Mouse (Mus musculus) heart, adult 2 months (tissue): ENCODE measurements around the gene Rab11fip5. TPM values are rescaled to one million over a fixed set of nuclear protein-coding genes. Genes with fewer than 3 reads are reported as not detected.

Source experiments
- DNase-seq, 2 experiments: peaks; one replicate each; pipeline ENCODE4 v3.0.0; 2021
- H3K27ac ChIP-seq: fragments of 200-600 bp; 2 replicates; pipeline ENCODE4 v1.8.1; 2022
- H3K27me3 ChIP-seq: fragments of 200-500 bp; 2 replicates; pipeline ENCODE4 v1.6.1; 2012; ENCODE audit warnings: mild to moderate bottlenecking, low read length, inconsistent platforms, mixed read lengths; ENCODE audit not compliant: control insufficient read depth, insufficient read depth
- H3K36me3 ChIP-seq: fragments of 200-500 bp; 2 replicates; pipeline ENCODE4 v1.6.1; 2012; ENCODE audit warnings: low read length, inconsistent platforms; ENCODE audit not compliant: control insufficient read depth, insufficient read depth
- H3K4me1 ChIP-seq: fragments of 200-500 bp; 2 replicates; pipeline ENCODE4 v1.6.1; 2011; ENCODE audit warnings: low read length; ENCODE audit not compliant: control insufficient read depth, insufficient read depth
- H3K4me3 ChIP-seq: fragments of 200-600 bp; 2 replicates; pipeline ENCODE4 v1.8.1; 2022
- H3K79me2 ChIP-seq: fragments of 200-500 bp; replicated peaks from 2 replicates; pipeline ENCODE4 v1.6.1; 2012; ENCODE audit warnings: mild to moderate bottlenecking, inconsistent platforms, low read length, moderate library complexity, mixed read lengths; ENCODE audit not compliant: control insufficient read depth, insufficient read depth
- H3K9ac ChIP-seq: fragments of 200-500 bp; 2 replicates; pipeline ENCODE4 v1.6.1; 2012; ENCODE audit warnings: low read depth, mild to moderate bottlenecking, control low read depth, inconsistent platforms, low read length, mixed read lengths
- CTCF ChIP-seq: fragments of 200-600 bp; IDR thresholded peaks from 2 replicates; pipeline ENCODE4 v1.8.1; 2022; ENCODE audit warnings: antibody characterized with exemption, mild to moderate bottlenecking, moderate library complexity
- EP300 ChIP-seq: fragments of 200-500 bp; IDR thresholded peaks from 2 replicates; pipeline ENCODE4 v1.6.1; 2011; ENCODE audit warnings: low read depth, low read length, control low read depth; ENCODE audit not compliant: insufficient read depth
- POLR2A ChIP-seq: fragments of 200-500 bp; IDR thresholded peaks from 2 replicates; pipeline ENCODE4 v1.6.1; 2011; ENCODE audit warnings: mild to moderate bottlenecking, low read depth, low read length, control low read depth; ENCODE audit not compliant: insufficient read depth
- WGBS: fragments of 180-500 bp; shearing (Covaris S2); methylation state at CpG from one replicate; pipeline ENCODE4 v1.1.7; 2018; 5-methylcytosine and 5-hydroxymethylcytosine counted together
- intact Hi-C: fragments of 180-260 bp; cut with DNase I; formaldehyde crosslinking; loops from one replicate; pipeline ENCODE4 v1.15.1; 2025
- polyA plus RNA-seq: library from polyadenylated mRNA; depleted of rRNA; stranded (reverse); fragments of >200 nt; gene quantifications from 2 replicates; pipeline ENCODE4 v1.2.3, GENCODE M21; 2012
- total RNA-seq, 2 experiments: library from RNA; stranded (reverse); gene quantifications; 2 replicates each; pipeline ENCODE4 v1.2.3; 2021

The Rab11fip5 gene
- total and polyA plus RNA-seq, 3 experiments, result 41.6 to 73.9 (median 59.3) TPM

- H3K79me2 ChIP-seq, result peaks cover 2% of the 10 kb centered on the region
- intact Hi-C loops, result no loop called here
- H3K9ac ChIP-seq, result no peak overlapping the region
- H3K4me1 ChIP-seq, result peaks cover 42% of the 10 kb centered on the region
- no peak overlapping the region for H3K27ac ChIP-seq
- 34% methylated on average over 5 of the region's 5 CpGs for WGBS
- TF ChIP-seq POLR2A, result no peak
- TF ChIP-seq EP300, result no peak
- no peak for TF ChIP-seq CTCF
- H3K27me3 ChIP-seq, result no peaks in the 10 kb centered on the region
- no peak overlapping the region for H3K4me3 ChIP-seq
- no peak for DNase-seq
- H3K36me3 ChIP-seq, result peaks cover 33% of the 10 kb centered on the region
Measured at GRCm38 (mm10) chr6:85362610-85363009, 11.8 kb downstream of the Rab11fip5 start.

- peaks cover 2% of the 10 kb centered on the region for H3K79me2 ChIP-seq
- intact Hi-C loops, result no loop called here
- 63% methylated on average over 5 of the region's 5 CpGs for WGBS
- no peak overlapping the region for H3K27ac ChIP-seq
- no peaks in the 10 kb centered on the region for H3K27me3 ChIP-seq
- H3K4me1 ChIP-seq, result peaks cover 36% of the 10 kb centered on the region
- no peak overlapping the region for H3K9ac ChIP-seq
- peaks cover 21% of the 10 kb centered on the region for H3K36me3 ChIP-seq
- no peak overlapping the region for H3K4me3 ChIP-seq
- DNase-seq, result no peak
- TF ChIP-seq EP300 (no peak), CTCF (no peak), POLR2A (no peak)
Measured at GRCm38 (mm10) chr6:85360311-85360710, 14.1 kb downstream of the Rab11fip5 start.

GRCm38 (mm10) chr6:85358877-85359276 lies 15.6 kb downstream of the Rab11fip5 start:
- DNase-seq, result no peak
- Histone ChIP-seq H3K27ac (no peak overlapping the region; the same call in 1 of the 2 replicates), H3K9ac (no peak overlapping the region), H3K79me2 (peaks cover 2% of the 10 kb centered on the region), H3K36me3 (peaks cover 9% of the 10 kb centered on the region), H3K4me1 (peaks cover 30% of the 10 kb centered on the region), H3K4me3 (no peak overlapping the region), H3K27me3 (no peaks in the 10 kb centered on the region)
- no peak for TF ChIP-seq CTCF
- TF ChIP-seq EP300, result no peak
- intact Hi-C loops, result no loop called here
- 100% methylated on average over 1 of the region's 1 CpGs for WGBS

GRCm38 (mm10) chr6:85356682-85357465 lies 17.6 kb downstream of the Rab11fip5 start:
- H3K36me3 ChIP-seq, result peaks cover 9% of the 10 kb centered on the region
- H3K27ac ChIP-seq, result peak overlapping the region; percentile 76
- no peak overlapping the region for H3K4me3 ChIP-seq
- no peak overlapping the region for H3K9ac ChIP-seq
- DNase-seq, result no peak
- H3K4me1 ChIP-seq, result peaks cover 21% of the 10 kb centered on the region
- no peaks in the 10 kb centered on the region for H3K27me3 ChIP-seq
- TF ChIP-seq POLR2A (no peak), EP300 (no peak), CTCF (no peak)
- WGBS, result 15% methylated on average over 4 of the region's 4 CpGs
- H3K79me2 ChIP-seq, result peaks cover 2% of the 10 kb centered on the region; the same call in 1 of the 2 replicates
- intact Hi-C loops, result no loop called here

GRCm38 (mm10) chr6:85355753-85356152 lies 18.7 kb downstream of the Rab11fip5 start:
- Histone ChIP-seq H3K4me3 (no peak overlapping the region), H3K36me3 (peaks cover 7% of the 10 kb centered on the region; the same call in 1 of the 2 replicates), H3K27ac (peak overlapping the region; percentile 76), H3K4me1 (peaks cover 19% of the 10 kb centered on the region), H3K79me2 (no peaks in the 10 kb centered on the region; the same call in 1 of the 2 replicates), H3K9ac (no peak overlapping the region), H3K27me3 (no peaks in the 10 kb centered on the region)
- intact Hi-C loops, result no loop called here
- WGBS, result 79% methylated on average over 2 of the region's 2 CpGs
- no peak for DNase-seq
- TF ChIP-seq POLR2A (no peak), EP300 (no peak), CTCF (no peak)

GRCm38 (mm10) chr6:85354709-85355108 lies 19.7 kb downstream of the Rab11fip5 start:
- no peak for DNase-seq
- Histone ChIP-seq H3K36me3 (peaks cover 7% of the 10 kb centered on the region; the same call in 1 of the 2 replicates), H3K27me3 (no peaks in the 10 kb centered on the region), H3K9ac (no peak overlapping the region), H3K79me2 (no peaks in the 10 kb centered on the region; the same call in 1 of the 2 replicates), H3K27ac (no peak overlapping the region), H3K4me3 (no peak overlapping the region), H3K4me1 (peaks cover 18% of the 10 kb centered on the region)
- TF ChIP-seq CTCF (no peak), POLR2A (no peak), EP300 (no peak)
- WGBS, result 68% methylated on average over 6 of the region's 6 CpGs
- intact Hi-C loops, result no loop called here
